Mouse (Mus musculus): ENCODE data around the gene Sh3glb2. TPM values are rescaled to one million over a fixed set of nuclear protein-coding genes. Genes with fewer than 3 reads are reported as not detected.

The Sh3glb2 gene
- polyA plus RNA-seq, 1 experiment, result 132 TPM

DNA sequence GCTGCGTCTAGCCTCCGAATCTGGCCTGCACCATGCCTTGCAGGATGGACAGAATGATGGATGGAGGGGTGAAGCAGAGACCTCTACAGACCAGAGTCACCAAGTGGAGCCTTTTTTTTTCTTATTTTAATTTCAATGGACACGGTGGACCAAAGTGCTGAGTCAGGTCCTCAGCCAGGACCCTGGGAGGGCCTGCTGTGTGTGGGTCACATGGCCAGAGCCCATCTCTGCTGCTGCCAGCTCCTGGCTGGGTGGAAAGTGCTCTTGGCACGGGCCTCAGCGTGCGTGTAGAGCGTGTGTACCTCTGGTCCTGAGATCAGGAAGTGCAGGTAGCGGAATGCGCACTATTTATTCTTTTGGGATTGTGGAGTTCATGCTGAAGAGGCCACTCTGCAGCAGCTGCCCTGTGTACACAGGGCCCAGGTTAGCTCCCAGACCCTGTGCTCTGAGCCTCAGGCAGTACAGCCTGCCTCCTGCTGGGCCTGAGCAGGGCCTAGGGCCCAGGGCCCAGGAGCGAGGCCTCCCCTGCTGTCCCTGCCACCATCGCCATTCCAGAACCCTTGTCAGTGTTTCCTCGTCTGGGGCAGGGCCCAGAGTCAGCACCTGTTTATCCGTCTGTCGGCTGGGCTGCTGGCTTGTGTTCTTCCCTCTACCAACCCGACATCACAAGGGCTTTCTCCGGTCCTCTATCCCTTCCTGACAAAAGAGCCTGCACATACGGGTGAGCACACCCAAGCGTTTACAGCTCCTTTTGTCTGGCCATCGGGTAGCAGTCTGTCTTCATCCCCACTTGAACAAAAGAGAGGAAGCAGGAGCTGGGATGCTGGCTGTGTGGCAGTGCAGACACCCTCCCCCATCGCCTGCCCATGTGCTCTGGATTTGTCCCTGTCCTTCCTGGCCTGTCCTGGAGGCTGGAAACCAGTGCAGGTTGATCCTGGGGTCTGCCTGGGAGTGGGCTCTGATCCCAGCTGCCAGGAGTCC lies 40.3 kb upstream of the Sh3glb2 start:
- no peak for TF ChIP-seq POLR2A (IDR thresholded peaks at IDR 0.05; ENCODE audit: borderline replicate concordance, extremely low read depth, low read depth, low read length)
- H3K4me1 ChIP-seq (ENCODE audit: control insufficient read depth, insufficient read depth, low read length), result no peaks in the 10 kb centered on the region; the same call in 1 of the 2 replicates
- 58% methylated on average over 20 of the region's 20 CpGs for WGBS
- H3K4me3 ChIP-seq (replicated peaks; ENCODE audit: extremely low read depth, low read depth, low read length), result no peak overlapping the region
- DNase-seq, result peak; percentile 59

DNA sequence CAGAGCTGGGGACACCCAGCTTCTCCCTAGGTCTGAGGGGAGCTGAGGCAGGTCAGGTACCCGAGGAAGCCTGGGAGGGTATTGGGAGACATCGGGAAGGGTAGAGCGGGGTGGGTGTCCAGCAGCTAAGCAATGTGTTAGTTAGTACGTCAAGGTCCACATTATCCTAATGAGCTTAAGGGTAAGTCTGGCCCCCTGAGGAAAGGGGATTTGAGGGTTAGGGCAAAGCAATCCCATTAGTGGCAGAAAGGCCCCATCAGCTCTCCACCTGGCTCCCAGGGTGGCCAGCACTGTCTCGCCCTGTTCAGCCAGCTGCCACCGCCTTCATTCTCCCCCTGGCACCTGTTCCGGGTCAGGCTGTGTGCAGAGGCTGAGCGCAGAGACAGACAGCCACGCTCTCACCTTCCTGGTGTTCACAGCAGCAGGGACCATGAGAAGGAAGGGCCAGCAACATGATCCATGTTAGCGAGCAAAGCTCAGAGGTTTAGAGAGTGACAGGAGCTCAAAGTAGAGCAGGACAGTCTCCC lies 38.9 kb upstream of the Sh3glb2 start:
- DNase-seq, result no peak
- WGBS, result 90% methylated on average over 10 of the region's 10 CpGs
- H3K4me3 ChIP-seq (replicated peaks; ENCODE audit: extremely low read depth, low read depth, low read length), result no peak overlapping the region
- TF ChIP-seq POLR2A (IDR thresholded peaks at IDR 0.05; ENCODE audit: borderline replicate concordance, extremely low read depth, low read depth, low read length) (no peak), CTCF (IDR thresholded peaks at IDR 0.05; ENCODE audit: insufficient read depth, low read length) (no peak)
- no peaks in the 10 kb centered on the region; the same call in 1 of the 2 replicates for H3K4me1 ChIP-seq (ENCODE audit: control insufficient read depth, insufficient read depth, low read length)

DNA sequence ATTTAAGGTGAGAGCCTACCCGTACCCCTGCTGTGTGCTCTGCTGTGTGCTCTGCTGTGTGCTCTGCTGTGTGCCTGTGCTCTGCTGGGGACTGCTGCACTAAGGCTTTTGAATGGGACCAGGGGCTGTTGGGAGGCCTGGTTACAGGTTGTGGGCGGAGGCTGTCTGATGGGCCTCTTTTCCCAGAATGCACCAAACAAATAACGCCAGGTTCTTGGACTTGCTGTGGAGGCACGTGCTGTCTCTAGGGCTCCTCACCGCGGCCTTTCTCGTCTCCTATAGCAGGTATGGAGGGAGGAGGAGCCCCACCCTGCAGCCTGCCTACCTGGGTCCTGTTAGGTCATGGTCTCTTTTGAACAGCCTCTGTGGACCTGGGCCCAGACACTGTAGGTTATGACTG lies 37.1 kb upstream of the Sh3glb2 start:
- Histone ChIP-seq H3K4me1 (ENCODE audit: control insufficient read depth, insufficient read depth, low read length) (no peaks in the 10 kb centered on the region; the same call in 1 of the 2 replicates), H3K4me3 (replicated peaks; ENCODE audit: extremely low read depth, low read depth, low read length) (no peak overlapping the region)
- 83% methylated on average over 7 of the region's 7 CpGs for WGBS
- TF ChIP-seq CTCF (IDR thresholded peaks at IDR 0.05; ENCODE audit: insufficient read depth, low read length) (no peak), POLR2A (IDR thresholded peaks at IDR 0.05; ENCODE audit: borderline replicate concordance, extremely low read depth, low read depth, low read length) (no peak)
- DNase-seq, result no peak

DNA sequence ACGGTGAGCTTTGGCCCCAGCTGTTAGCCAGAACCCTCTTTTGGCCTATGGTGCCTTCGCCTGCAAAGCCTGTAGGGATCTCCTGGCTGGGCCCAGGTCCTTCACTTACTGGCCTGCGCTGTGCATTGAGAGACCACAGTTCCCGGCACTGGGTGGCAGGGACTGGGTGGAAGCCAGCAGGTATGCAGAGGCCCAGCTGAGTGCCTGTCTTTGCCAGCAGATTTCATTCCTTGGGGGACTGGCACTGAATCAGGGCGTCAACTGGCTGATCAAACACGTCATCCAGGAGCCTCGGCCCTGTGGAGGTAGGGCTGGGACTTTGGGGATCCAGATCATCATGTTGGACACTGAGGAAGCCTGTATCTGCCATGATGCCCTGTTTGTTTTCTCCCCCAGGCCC lies 36.6 kb upstream of the Sh3glb2 start:
- 67% methylated on average over 7 of the region's 7 CpGs for WGBS
- no peak for TF ChIP-seq CTCF (IDR thresholded peaks at IDR 0.05; ENCODE audit: insufficient read depth, low read length)
- no peak for TF ChIP-seq POLR2A (IDR thresholded peaks at IDR 0.05; ENCODE audit: borderline replicate concordance, extremely low read depth, low read depth, low read length)
- DNase-seq, result peak; percentile 39

DNA sequence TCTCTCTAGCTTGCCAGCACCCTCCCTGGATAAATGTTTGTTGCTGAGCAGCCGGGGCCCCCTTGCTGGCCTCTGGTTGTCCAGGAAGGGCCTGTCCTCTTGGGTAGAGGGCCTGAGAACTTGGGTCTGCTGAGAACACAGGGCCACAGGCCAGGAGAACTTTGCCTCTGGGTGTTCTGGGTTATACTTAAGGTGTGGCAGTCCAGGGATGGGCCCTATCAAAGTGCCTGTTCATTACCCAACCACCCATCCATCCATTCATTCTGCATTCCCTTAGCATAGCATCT lies 34.2 kb upstream of the Sh3glb2 start:
- peak overlapping the region; percentile 84 for H3K4me3 ChIP-seq (replicated peaks; ENCODE audit: extremely low read depth, low read depth, low read length)
- WGBS, result 29% methylated on average over 1 of the region's 1 CpGs
- H3K4me1 ChIP-seq (ENCODE audit: control insufficient read depth, insufficient read depth, low read length), result no peaks in the 10 kb centered on the region
- no peak for DNase-seq
- no peak for TF ChIP-seq CTCF (IDR thresholded peaks at IDR 0.05; ENCODE audit: insufficient read depth, low read length)
- TF ChIP-seq POLR2A (IDR thresholded peaks at IDR 0.05; ENCODE audit: borderline replicate concordance, extremely low read depth, low read depth, low read length), result no peak

More for the DNA sequence above, 36.6 kb upstream of the Sh3glb2 start:
- H3K4me3 ChIP-seq (replicated peaks; ENCODE audit: extremely low read depth, low read depth, low read length), result no peak overlapping the region
- no peaks in the 10 kb centered on the region; the same call in 1 of the 2 replicates for H3K4me1 ChIP-seq (ENCODE audit: control insufficient read depth, insufficient read depth, low read length)

DNA sequence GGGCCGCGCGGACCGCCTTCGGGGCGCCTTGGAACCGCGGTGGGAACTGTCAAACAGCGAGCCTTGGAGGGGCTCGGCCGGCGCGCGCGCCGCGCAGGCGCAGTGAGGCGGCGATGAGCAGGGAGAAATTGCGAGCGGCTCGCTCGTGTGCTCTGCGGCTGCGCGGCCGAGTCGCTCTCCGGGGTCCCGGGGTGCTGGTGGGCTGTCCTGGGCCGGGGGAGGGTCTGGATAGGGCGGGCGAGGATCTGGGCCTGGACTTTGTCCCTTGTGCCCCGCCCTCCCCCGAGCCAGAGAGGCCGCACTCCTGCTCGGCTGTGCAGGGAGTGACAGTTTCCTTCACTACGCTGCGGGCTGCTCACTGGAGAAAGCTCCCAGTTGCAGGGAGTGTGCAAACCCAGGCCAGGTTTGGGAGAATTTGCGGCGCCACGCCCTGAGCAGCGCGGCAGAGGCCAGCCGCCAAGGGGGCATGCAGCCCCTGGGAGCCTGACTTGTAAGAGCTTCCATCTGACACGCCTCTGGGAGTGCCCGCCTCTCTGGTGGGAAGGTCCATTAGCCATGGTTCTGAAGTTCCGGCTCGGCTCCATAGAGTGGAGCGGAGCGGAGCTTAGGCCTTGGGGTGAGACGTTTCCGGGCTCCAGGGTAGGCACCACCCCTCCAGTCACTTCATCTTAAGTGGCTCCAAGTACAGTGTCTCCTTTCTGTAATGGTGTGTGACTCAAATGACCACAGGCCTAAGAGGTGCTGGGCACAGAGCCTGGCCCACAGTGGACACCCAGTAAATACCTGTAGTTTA lies 33.6 kb upstream of the Sh3glb2 start:
- WGBS, result under 1% methylated on average over 54 of the region's 54 CpGs
- Histone ChIP-seq H3K4me3 (replicated peaks; ENCODE audit: extremely low read depth, low read depth, low read length) (peak overlapping the region; percentile 84), H3K4me1 (ENCODE audit: control insufficient read depth, insufficient read depth, low read length) (no peaks in the 10 kb centered on the region)
- peak; percentile 85 for DNase-seq
- TF ChIP-seq CTCF (IDR thresholded peaks at IDR 0.05; ENCODE audit: insufficient read depth, low read length), result no peak
- TF ChIP-seq POLR2A (IDR thresholded peaks at IDR 0.05; ENCODE audit: borderline replicate concordance, extremely low read depth, low read depth, low read length), result peak; percentile 38; the same call in 1 of the 2 replicates

DNA sequence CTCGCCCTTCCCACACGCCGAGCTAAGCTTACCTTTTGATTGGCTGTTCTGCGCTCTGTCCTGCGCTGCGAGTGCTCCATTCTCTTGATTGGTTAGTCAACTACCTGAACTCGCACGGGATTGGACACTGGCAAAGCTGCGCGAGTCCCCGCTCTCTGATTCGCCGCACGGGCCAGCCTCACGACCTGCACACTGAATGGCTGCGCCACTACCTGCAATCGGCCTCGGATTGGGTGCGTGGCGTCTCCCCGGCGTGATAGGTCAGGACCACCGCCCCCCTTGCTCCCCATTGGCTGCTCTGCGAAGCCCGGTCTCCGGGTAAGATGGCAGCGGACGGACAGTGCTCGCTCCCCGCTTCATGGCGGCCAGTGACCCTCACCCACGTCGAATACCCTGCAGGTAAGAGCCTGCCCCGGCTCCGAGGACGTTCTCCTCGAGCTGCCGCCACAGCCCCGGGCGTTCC lies 33.0 kb upstream of the Sh3glb2 start, which contains the start of gene Dolpp1:
TSS of gene Dolpp1 (plus strand) at position 141 of the 463 bp plus-strand sequence.
- H3K4me3 ChIP-seq (replicated peaks; ENCODE audit: extremely low read depth, low read depth, low read length), result peak within 1 kb of the TSS; percentile 84
- no peaks in the 10 kb centered on the region for H3K4me1 ChIP-seq (ENCODE audit: control insufficient read depth, insufficient read depth, low read length)
- TF ChIP-seq CTCF (IDR thresholded peaks at IDR 0.05; ENCODE audit: insufficient read depth, low read length), result no peak
- TF ChIP-seq POLR2A (IDR thresholded peaks at IDR 0.05; ENCODE audit: borderline replicate concordance, extremely low read depth, low read depth, low read length), result peak; percentile 69; the same call in 1 of the 2 replicates
- DNase-seq, result peak; percentile 90
- under 1% methylated on average over 40 of the region's 40 CpGs for WGBS

DNA sequence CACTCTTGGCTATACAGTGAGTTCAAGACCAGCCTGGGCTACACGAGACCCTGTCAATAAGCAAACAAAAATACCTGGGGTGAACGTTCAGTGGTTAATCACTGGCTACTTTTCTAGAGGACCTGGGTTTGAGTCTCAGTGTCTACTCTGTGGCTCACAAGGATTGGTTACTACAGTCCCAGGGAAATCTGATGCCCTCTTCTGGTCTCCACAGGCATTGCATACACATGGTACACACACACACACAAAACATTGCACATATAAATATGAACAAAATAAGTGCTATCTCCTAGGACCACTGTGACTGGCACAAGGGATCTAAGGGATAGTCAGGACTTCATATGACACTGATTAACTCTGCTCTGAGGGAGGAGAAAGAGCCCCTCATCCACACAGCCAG lies 29.9 kb upstream of the Sh3glb2 start:
- no peak for TF ChIP-seq POLR2A (IDR thresholded peaks at IDR 0.05; ENCODE audit: borderline replicate concordance, extremely low read depth, low read depth, low read length)
- TF ChIP-seq CTCF (IDR thresholded peaks at IDR 0.05; ENCODE audit: insufficient read depth, low read length), result no peak
- Histone ChIP-seq H3K4me3 (replicated peaks; ENCODE audit: extremely low read depth, low read depth, low read length) (no peak overlapping the region), H3K4me1 (ENCODE audit: control insufficient read depth, insufficient read depth, low read length) (no peaks in the 10 kb centered on the region)
- DNase-seq, result no peak
- 92% methylated on average over 2 of the region's 2 CpGs for WGBS

DNA sequence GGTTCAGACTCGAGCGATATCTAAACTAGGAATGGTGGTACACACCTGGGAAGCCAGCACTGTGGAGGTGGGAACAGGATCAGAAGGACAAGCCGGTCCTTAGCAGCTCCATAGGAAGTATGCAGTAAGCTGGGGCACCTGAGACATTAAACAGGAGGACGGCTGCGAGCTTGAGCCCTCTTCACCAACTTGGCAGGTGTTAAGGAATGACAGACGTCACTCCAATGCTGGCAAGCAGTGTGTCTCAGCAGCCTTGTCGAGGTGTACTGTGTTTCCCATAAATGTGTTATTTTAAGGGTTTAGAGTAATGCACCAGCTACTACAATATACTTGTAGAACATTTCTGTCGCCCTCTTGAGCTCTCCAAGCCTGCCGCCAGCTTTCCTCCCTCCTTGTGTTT lies 27.8 kb upstream of the Sh3glb2 start:
- no peak for DNase-seq
- no peak for TF ChIP-seq POLR2A (IDR thresholded peaks at IDR 0.05; ENCODE audit: borderline replicate concordance, extremely low read depth, low read depth, low read length)
- TF ChIP-seq CTCF (IDR thresholded peaks at IDR 0.05; ENCODE audit: insufficient read depth, low read length), result no peak
- H3K4me3 ChIP-seq (replicated peaks; ENCODE audit: extremely low read depth, low read depth, low read length), result no peak overlapping the region
- no peaks in the 10 kb centered on the region for H3K4me1 ChIP-seq (ENCODE audit: control insufficient read depth, insufficient read depth, low read length)
- 64% methylated on average over 9 of the region's 9 CpGs for WGBS
